Mouse (Mus musculus): ENCODE measurements around the gene Eln.

DNA sequence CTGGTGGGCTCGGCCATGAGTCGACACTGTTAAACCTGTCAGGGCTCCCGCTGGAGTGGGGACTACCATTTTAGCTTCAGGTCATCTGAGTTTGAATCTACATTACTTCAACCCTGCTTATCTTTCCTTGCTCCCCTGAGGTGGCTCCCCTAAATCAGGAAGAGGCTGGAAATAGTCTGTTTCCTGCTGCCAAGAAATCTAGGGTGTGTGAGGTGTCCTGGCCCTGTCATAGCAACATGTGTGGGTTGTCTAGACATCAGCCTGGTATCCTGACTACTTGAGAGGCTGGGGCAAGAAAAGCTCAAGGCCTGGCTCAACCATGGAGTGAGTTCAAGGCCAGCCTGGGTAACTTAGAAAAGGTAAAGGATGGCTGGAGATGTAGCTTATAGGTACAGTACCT is 24.6 kb upstream of the Eln start:
- TF ChIP-seq CTCF (IDR thresholded peaks at IDR 0.05; ENCODE audit: low read depth) (no peak), EP300 (IDR thresholded peaks at IDR 0.05; ENCODE audit: low read depth) (no peak)

All from liver, postnatal 0 days (tissue).